Mouse (Mus musculus) cerebellum, adult 9-10 months (tissue): ENCODE results near the gene Anks1b.
A peak's percentile ranks its signal among the peaks of the same experiment; 100 is the strongest.
"Not testable (repeated sequence)": the region's sequence is repeated elsewhere in the genome, so short reads cannot be mapped to it uniquely, and the experiment has no call there.

Experiments used
- DNase-seq: peaks from one replicate; pipeline ENCODE4 v3.0.0; 2022

Gene Anks1b

GRCm38 (mm10) chr10:90596576-90596975, 723.3 kb downstream of the Anks1b start:
- peak; percentile 59 for DNase-seq

DNA sequence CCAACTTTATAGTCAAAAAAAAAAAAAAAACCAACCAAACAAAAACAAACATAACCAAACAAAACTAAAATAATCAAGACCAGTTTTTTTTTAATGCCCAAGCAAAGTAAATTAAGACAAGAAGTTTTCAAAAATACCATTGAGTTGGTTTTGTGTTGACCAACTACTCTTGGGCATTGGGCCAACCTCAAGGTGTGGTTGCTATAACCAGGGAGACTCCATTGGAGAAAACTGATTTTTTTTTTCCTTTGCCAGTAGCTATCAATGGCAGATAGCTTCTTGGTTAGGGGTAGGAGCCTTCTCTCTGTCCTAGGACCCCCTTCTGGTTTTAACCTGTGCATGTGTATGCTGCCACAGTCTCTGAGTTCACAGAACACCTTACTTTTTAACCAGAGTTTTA, 725.8 kb downstream of the Anks1b start:
- no peak for DNase-seq

- peak; percentile 95 for DNase-seq
Measured at GRCm38 (mm10) chr10:90599726-90600531, 726.6 kb downstream of the Anks1b start.

GRCm38 (mm10) chr10:90607586-90607985, 734.3 kb downstream of the Anks1b start:
- no peak for DNase-seq

GRCm38 (mm10) chr10:90609437-90609836, 736.1 kb downstream of the Anks1b start:
- DNase-seq: no peak

DNA sequence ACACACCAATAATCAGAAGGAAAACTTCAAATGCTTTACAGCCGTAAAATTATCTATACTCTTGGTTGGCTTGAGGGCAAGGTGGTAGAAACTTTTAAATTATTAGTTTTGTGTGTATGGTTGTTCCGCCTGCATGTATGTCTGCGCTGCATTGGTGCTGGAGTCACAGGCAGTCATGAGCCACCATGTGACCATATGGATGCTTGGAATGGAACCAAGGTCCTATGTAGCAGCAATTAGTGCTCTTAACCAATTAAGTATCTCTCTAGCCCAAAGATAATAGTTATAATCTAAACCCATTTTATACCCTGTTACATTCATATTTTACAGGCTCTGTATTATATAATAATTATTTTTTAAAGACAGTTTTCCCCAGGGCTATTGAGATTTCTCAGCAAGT, 739.7 kb downstream of the Anks1b start:
- DNase-seq: no peak

GRCm38 (mm10) chr10:90615196-90615595, 741.9 kb downstream of the Anks1b start:
- no peak for DNase-seq

GRCm38 (mm10) chr10:90616622-90617021, 743.3 kb downstream of the Anks1b start:
- DNase-seq: no peak

- DNase-seq: no peak
Measured at GRCm38 (mm10) chr10:90617664-90618296, 744.5 kb downstream of the Anks1b start.

DNA sequence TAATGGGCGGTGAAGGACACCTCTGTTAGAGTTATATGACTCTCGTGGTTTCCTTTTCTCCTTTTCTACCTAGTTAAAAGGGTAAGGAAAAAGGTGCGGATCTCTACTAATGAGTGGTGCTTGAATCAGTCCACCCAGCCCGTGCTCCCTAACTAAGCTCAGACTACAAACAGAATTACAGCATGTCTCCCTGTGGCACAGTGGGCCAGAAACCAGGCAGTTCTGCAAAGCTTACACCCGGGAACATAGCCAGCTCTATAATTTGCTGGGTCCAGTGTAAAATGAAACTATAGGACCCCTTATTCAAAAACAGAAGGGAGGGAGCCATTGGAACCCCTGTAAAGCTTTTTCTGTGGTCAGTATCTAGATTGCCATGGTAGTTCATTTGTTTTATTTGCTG, 754.2 kb downstream of the Anks1b start:
- no peak for DNase-seq

GRCm38 (mm10) chr10:90630099-90630698, 756.9 kb downstream of the Anks1b start:
- no peak for DNase-seq

DNA sequence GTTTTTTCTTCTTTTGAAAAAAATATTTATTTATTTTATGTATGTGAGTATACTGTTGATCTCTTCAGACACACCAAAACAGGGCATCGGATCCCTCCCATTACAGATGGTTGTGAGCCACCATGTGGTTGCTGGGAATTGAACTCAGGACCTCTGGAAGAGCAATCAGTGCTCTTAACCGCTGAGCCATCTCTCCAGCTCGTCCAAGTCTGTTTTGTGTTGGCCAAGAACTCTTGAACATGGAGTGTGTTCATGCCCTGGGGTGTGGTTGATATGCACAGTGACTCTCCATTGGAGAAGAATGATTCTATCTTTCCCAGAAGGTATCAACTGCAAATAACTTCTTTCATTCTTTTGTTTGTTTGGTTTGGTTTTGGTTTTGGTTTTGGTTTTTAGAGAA, 757.5 kb downstream of the Anks1b start:
- DNase-seq: not testable (repeated sequence)

DNA sequence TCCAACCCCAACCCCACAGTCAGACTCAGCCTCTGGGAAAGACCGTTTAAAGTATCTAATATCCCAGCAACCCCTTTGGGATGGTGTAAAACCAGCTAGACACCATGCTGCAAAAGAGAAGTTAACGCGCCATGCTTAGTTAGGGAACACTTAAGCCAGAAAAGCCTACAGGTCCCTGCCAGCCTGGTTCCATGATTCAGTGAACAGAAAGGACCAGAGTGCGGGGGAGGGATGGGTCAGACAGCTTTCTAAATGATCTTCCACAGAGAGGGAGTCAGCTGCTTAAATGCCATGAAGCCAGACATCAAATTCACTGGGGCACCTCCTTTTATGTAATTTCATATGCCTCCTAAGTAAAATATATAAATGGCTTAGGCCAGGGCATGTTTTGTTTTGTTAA, 764.0 kb downstream of the Anks1b start:
- no peak for DNase-seq

DNA sequence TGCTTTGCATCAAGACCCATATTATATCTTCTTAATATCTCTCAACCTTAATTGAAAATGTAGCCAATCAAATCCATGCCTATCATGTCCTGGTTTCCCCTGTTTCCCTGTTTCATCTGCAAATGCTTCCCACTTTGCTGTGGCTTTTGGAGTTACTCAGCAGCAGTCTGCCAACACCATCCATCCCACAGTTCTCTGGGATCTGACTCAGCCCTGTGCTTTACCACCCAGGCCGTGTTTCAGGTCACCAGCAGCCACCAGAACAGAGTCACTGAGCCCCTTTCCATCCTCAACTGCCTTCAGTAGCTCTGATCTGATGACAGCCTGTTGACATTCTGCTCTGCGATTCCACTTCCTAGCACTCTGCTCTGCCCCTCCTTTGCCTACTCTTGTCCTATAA, 776.4 kb downstream of the Anks1b start:
- DNase-seq: no peak

GRCm38 (mm10) chr10:90657416-90658120, 784.3 kb downstream of the Anks1b start:
- DNase-seq: peak; percentile 79

DNA sequence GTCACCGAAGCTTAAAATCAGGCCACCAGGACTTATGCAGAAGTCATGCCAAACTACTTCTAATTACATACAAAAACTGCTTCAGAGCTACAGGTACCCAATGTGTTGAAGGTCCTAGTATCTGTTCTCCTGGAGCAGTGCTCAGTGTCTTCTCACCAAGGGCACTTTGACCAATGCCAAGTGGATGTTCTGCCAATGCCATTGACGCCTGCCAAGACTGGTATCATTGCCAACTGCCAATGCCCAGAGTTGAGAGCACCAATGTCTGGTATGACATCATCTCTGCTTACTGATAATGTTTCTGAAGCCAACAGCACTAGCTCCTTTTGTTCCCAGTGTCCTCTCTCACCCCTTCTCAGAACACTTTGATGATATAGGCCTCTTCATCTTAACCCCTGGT, 793.4 kb downstream of the Anks1b start:
- DNase-seq: peak; percentile 100

- no peak for DNase-seq
Measured at GRCm38 (mm10) chr10:90670291-90670690, 797.0 kb downstream of the Anks1b start.

DNA sequence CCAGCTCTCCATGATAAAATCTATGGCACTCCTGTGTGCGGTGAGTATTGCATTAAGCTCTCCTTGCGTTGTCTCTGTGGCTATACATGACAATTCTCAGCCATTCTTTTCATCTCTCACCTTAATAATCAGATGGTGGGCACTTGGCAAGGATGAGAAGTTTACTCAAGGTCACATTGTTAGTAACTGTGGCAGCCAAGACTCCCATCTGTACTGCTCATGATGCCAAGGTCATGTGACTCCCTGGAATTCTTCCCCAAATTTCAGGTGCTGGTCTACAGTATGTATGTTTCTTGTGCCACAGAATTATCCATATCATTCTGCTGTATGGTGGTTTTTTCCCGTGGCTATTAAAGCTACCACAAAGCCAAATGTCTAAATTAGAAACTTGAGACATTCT, 798.8 kb downstream of the Anks1b start:
- peak; percentile 92 for DNase-seq

- DNase-seq: no peak
Measured at GRCm38 (mm10) chr10:90674362-90674761, 801.1 kb downstream of the Anks1b start.

- no peak for DNase-seq
Measured at GRCm38 (mm10) chr10:90677421-90677820, 804.1 kb downstream of the Anks1b start.

- no peak for DNase-seq
Measured at GRCm38 (mm10) chr10:90679713-90680470, 806.6 kb downstream of the Anks1b start.

DNA sequence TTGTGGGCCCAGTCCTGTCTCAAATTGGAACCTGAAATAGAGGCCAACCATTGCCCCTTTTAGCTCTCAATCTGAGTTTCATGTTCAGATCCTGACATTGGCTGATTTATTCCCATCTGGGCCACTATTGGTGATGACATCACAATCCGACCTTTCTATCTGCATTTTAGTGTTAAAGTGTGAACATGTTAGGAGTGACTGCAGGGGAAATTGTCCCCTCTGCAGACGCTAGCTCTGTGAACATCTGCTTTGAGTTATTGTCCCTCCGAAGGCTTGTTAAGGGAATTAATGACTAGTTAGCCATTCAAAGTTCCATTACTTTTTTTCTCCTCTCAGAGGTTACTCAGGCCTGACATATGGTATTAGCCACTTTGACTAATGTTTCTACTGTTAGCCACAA, 810.5 kb downstream of the Anks1b start:
- no peak for DNase-seq

DNA sequence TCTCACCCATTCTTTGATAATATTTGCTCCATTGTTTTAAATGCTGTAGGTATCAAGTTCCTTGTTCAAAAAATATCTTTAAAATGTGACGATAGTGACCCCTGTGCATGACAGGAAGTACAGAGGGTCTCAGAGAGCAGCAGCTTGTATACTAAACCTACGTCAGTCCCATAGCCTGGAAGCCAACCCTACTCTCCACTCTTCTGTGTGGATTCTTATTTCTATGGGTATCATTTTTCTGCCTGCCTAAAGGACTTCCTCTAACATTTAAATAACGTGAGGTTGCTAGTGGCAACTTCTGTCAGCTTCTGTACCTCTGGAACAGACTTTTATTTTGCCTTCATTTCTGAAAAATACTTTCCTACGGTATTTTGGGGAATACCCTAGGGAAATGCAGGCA, 812.1 kb downstream of the Anks1b start:
- DNase-seq: no peak
